In the genomic region with DNA sequence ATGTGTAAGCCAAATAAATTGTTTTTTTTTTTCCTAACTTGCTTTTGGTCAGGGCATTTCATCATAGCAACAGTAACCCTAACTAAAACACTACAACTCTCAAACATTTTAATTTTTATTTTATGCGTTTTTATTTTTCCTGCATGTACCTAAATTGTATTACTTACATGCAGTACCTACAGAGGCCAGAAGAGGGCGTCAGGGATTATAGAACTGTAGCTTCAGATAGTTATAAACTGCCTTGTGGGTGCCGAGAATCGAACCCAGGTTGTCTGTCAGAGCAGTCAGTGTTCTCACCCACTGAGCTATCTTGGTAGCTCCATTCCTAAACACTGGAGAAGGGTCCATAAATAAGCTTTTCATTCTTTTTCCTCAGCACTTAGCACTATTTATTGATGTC, we compare ENCODE assay signal across 12 mouse cellular contexts.
DNase-seq lines count a peak whose midpoint lies in the region; ATAC-seq and TF ChIP-seq lines count a peak whose summit lies in the region.
"Had no signal": no experiment of that assay in that cellular context is flagged by ENCODE, and none has a peak within 500 bp of the region (broad histone marks: within the 10 kb centered on the region; RNA-seq: fewer than 3 reads in every experiment).

No protein-coding gene starts in this region.

- no peak for DNase-seq in layer of hippocampus, adult 2 months (ENCODE audit: low spot score in 2 of 2)
- DNase-seq in layer of hippocampus, postnatal 25 days (ENCODE audit: extremely low spot score in 1 of 2, low spot score in 1 of 2), result no peak
- DNase-seq in B cell, adult 2 months, result peak; percentile 14 to 21
- DNase-seq in limb, embryonic 11.5 days (ENCODE audit: low spot score), result peak; percentile 46
- DNase-seq in adrenal gland, postnatal 10 days, result no peak
- no peak for DNase-seq in ovary, adult 18-20 months (ENCODE audit: low spot score)
- DNase-seq: adrenal gland, adult 2 months; kidney, postnatal 10 days had no signal

- H3K4me2 ChIP-seq in limb, embryonic 11.5 days (ENCODE audit: low read depth, severe bottlenecking), result no peak overlapping the region
- H3K4me2 ChIP-seq: liver, embryonic 15.5 days had no signal

- peaks cover 12% of the 10 kb centered on the region for H3K27me3 ChIP-seq in E14TG2a.4 (ENCODE audit: insufficient read depth, low read length)
- H3K27me3 ChIP-seq in limb, embryonic 11.5 days (ENCODE audit: control insufficient read depth, insufficient read depth, low read length), result no peaks in the 10 kb centered on the region

- ATAC-seq in limb, embryonic 11.5 days (ENCODE audit: insufficient number of reproducible peaks, low FRiP score, low TSS enrichment, low read depth), result 0 out of 2 replicates have a peak, but pooled peaks have one; percentile 22
- ATAC-seq: forebrain, embryonic 14.5 days; hindbrain, embryonic 16.5 days had no signal

- H3K4me3 ChIP-seq in layer of hippocampus, adult 2 months, result no peak overlapping the region
- no peak overlapping the region for H3K4me3 ChIP-seq in E14TG2a.4 (replicated peaks; ENCODE audit: low read length)
- no peak overlapping the region for H3K4me3 ChIP-seq in limb, embryonic 11.5 days (ENCODE audit: low read depth, low read length)
- H3K4me3 ChIP-seq: liver, embryonic 15.5 days had no signal

- no peaks in the 10 kb centered on the region for H3K36me3 ChIP-seq in E14TG2a.4 (ENCODE audit: insufficient read depth, low read length)
- H3K36me3 ChIP-seq in limb, embryonic 11.5 days (ENCODE audit: control insufficient read depth, insufficient read depth, low read length), result no peaks in the 10 kb centered on the region
- H3K36me3 ChIP-seq: liver, embryonic 15.5 days had no signal

- 55% methylated on average over 4 of the region's 4 CpGs for WGBS in limb, embryonic 11.5 days

- H3K9me3 ChIP-seq in E14TG2a.4 (ENCODE audit: low read length), result peaks cover 4% of the 10 kb centered on the region; the same call in 1 of the 2 replicates
- H3K9me3 ChIP-seq in limb, embryonic 11.5 days (ENCODE audit: control insufficient read depth, low read length), result no peaks in the 10 kb centered on the region
- H3K9me3 ChIP-seq: liver, embryonic 15.5 days had no signal

- H3K4me1 ChIP-seq in E14TG2a.4 (replicated peaks; ENCODE audit: low read depth, low read length), result peaks cover 17% of the 10 kb centered on the region
- H3K4me1 ChIP-seq in limb, embryonic 11.5 days (ENCODE audit: control insufficient read depth, insufficient read depth, low read length), result no peaks in the 10 kb centered on the region

- peak; percentile 59 for TF ChIP-seq CTCF in layer of hippocampus, adult 2 months (conservative IDR thresholded peaks at IDR 0.05)
- TF ChIP-seq CTCF in E14TG2a.4 (conservative IDR thresholded peaks at IDR 0.05; ENCODE audit: low read length), result peak; percentile 67

- H3K9ac ChIP-seq in limb, embryonic 11.5 days (ENCODE audit: low read length), result no peak overlapping the region
- H3K9ac ChIP-seq: liver, embryonic 15.5 days had no signal

- no peak overlapping the region for H3K27ac ChIP-seq in layer of hippocampus, adult 2 months
- H3K27ac ChIP-seq in limb, embryonic 11.5 days (replicated peaks; ENCODE audit: low read depth, low read length), result no peak overlapping the region
- H3K27ac ChIP-seq: liver, embryonic 15.5 days had no signal

Comparison
In these comparisons a context has a peak if more than half of its experiments do, and no peak if none do; other contexts are left out.
1. DNase-seq: peak in B cell, adult 2 months (2 of 2) and limb, embryonic 11.5 days (single experiment); none in layer of hippocampus, adult 2 months (0 of 2), layer of hippocampus, postnatal 25 days (0 of 2), adrenal gland, postnatal 10 days (single experiment) and ovary, adult 18-20 months (single experiment).